Mouse (Mus musculus): ENCODE measurements at regions not wholly inside any gene's neighbourhood (a gene's known extent, or its start where the extent isn't known, plus 50 kb on each side); places are given as distances from the start of the nearest gene placed in this dataset.

GRCm38 (mm10) chr13:112075847-112076479 is 212.3 kb upstream of the Ankrd55 start:
- no peak for DNase-seq

- no peak for DNase-seq
Observed at GRCm38 (mm10) chr13:112078088-112078487, 210.2 kb upstream of the Ankrd55 start.

GRCm38 (mm10) chr13:112081935-112082334 is 206.3 kb upstream of the Ankrd55 start:
- no peak for DNase-seq

GRCm38 (mm10) chr13:112084484-112085278 is 203.6 kb upstream of the Ankrd55 start:
- no peak for DNase-seq

DNA sequence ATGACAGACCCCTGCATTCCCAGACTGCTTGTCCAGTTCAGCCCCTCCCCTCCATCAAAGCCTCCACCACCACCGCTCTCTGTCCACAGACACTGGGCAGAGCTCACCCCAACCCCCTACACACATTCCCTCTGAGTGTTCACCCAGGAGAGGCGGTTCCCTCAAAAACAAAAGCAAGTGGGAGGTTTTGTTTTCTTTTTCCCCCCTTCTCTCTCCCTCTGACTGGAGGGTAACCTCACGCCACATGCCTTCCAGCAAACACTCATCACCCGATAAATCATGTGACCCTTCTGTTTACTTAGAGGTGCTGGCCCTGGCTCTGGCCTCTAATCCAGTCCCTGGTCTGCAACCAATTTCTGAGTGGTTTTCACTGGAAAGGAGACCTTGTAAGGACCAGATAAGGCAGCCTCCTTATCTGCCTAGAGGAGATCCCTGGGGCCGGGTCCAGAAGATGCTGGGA is 199.9 kb upstream of the Ankrd55 start:
- peak; percentile 47 for DNase-seq

DNA sequence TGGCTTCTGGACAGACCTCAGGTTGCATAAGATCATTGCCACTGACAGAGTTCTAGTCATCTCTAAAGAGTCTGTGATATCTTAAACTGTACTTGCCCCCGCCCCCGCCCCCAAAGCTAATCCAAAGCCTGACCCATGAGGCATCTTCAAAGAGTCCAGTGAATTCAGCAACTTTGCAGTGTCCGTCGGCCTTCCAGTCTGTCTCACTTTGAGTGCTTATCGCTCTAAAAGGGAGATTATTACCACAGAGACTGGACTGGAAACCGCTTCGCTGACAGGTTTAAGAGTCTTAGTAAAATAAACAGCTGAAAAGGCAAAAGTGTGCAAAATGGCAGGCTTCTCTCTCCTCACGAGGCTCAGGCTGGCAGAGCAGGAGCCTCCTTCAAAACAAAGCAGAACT is 197.5 kb upstream of the Ankrd55 start:
- DNase-seq, result no peak

DNA sequence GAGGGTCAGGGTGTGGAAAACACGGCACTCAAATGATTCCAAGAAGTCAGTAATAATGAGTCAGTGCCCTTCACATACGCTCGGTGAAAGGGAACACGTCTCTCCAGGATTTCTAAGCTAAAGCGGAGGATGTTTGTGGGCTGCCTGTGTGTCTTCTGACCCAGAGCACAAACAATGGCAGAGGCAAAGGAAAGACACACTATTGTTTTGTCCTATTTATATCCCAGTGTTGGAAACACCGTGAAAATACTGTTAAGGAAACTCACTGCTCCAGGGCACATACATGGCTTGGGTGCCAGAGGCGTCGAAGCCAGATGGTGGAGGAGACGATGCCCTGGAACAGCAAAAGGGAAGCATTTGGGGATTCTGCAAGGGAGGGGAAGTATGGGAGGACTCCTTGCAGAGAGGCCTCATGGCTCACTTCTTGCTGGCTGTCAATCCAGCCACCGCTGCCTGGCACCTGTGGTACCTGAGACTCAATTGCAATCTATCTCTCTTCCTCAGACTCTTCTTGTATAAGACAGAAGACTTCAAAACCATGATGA is 192.6 kb upstream of the Ankrd55 start:
- DNase-seq, result no peak

GRCm38 (mm10) chr13:112099953-112100591 is 188.2 kb upstream of the Ankrd55 start:
- DNase-seq, result no peak

GRCm38 (mm10) chr13:112100592-112101420 is 187.4 kb upstream of the Ankrd55 start:
- peak; percentile 82 for DNase-seq

DNA sequence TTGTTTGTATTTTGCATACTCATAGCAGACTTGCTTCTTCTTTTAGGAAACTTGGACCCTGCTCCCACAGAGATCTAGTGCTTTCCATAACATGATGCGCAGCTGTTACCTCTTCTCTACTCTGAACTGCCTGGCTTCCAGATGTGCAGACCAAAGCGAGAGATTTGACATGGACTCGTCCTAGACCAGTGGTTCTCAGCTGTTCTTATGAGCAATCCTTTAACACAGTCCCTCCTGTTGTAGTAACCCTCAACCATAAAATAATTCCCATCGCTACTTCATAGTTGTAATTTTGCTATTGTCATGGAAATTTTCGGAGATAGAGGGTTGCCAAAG is 186.9 kb upstream of the Ankrd55 start:
- DNase-seq, result no peak

DNA sequence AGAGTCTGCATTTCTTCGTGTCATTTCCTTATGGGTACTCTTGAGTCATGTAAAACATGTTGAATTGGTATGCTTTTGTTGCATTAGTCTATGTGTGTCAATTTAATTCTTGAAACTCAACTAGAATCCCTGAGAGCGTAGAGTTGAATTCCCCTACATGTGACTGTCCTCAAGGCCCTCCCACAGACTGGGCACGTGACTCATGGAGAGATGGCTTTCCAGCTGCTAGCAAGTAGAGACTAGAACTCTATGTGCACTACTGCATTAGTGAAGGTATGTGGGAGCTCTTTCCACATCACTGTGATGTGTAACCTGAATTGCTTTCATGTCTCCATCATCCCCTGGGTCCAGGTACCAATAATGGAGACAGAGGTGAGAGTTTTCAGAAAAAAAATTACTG is 182.3 kb upstream of the Ankrd55 start:
- DNase-seq, result no peak

- no peak for DNase-seq
Observed at GRCm38 (mm10) chr13:112114741-112115201, 173.5 kb upstream of the Ankrd55 start.

DNA sequence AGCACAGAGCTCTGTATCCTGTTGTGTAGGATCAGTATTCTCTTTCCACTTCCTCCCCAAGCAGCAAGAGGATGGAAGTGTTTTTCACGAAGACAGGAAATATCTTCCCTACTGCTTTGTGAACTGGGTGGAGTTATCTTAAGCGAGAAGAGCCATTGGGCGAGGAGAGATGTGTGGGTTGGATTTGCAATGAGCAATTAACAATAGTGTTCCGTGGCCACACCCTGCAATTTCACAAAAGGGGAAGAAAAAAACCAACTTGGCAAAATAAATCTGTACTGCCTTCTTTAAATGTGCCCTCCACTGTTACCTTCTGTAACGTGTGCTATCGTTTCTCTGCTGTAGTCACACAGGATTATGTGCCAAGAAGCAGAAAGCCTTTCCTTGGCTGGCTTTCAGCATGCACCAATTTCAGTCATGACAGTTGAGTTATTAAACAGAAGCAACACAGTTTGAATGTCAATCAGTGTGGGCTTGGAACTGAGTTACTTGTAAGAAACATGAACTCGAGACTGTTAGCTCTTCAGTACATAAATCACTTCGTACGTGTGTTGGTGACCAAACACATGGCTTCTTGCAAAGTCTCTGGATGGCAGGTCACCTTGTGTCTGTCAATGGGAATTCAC is 172.0 kb upstream of the Ankrd55 start:
- no peak for DNase-seq

DNA sequence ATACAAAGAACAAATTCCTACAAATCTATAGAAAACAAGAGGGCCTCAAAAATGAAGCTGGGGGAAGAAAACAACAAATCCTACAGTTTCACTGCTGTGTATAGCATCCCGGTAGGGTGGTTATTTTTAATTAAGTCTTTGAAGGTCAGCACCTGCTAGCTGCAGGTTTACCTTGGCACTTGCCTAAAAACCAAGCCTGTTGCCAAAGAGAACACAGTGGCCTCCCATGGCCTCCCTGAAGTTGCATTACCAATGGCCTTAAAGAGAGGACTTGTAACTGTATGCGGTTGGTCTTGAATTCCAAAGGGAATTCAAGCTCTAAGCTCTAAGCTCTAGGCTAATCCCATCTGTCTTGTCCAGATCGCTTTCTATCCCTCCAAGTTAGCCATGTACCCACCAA is 169.7 kb upstream of the Ankrd55 start:
- no peak for DNase-seq

DNA sequence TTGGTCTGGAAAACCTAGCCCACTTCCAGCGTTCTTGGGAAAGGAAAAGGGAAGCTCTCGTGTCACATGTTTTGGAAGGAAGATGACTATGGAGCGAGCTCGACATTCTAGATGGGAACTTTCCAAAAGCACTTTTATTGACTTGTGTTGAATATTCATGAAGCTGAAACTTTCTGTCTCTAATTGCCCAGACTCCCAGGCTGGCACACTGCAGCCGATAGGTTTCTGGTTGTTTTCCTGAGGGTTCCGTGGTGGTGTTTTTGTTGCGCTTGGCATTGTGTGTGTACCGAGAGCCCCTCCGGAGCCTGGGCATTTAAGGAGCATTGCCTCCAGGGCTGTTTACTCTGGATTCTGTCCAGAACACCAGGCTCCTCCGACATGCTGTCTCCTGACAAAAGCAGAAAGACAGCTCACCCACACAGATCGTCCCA is 168.6 kb upstream of the Ankrd55 start:
- no peak for DNase-seq

- no peak for DNase-seq
Observed at GRCm38 (mm10) chr13:112120346-112120745, 167.9 kb upstream of the Ankrd55 start.

DNA sequence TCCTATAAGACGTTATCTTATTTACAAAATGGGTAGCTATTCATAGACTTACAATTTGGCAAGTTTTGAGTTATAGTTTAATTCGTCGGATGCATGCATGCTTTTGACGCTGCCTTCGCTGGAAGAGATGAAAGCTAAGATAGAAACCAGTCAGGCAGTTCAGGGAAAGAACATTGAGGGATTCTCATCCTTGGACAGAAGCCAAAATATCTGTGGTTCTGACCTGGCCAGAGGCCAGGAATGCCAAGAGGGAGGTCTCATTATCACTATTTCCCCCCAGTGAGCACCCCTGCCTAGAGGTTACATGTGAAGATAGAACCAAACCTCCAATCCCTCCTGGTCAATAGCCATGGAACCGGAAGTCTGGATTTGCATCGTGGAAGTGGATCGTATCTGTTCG is 167.1 kb upstream of the Ankrd55 start:
- no peak for DNase-seq

DNA sequence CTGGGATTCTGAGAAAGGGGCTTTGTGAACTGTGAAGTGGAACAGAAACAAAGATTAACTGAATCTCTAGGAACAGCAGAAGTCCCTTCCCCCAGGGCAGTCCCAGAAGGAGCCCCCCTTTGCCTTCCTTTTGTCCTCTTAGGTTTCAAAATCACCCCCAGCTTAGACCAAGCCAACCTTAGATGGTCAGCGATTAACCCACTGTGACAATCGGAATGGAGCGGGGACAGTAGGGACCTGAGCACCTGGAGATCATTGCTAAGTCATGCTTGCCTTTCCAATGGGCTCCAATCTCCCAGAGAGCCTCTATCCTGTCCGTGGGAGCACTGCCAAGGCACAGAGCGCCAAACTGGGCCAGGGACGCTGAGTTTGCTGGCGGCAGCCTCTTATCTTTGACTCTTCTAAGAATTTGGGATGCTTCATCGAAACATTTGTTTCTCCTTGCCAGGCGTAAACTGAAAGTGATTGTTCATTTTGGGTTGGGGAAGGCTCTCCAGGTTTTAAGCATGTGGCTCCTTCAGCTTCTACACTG is 165.3 kb upstream of the Ankrd55 start:
- DNase-seq, result no peak

DNA sequence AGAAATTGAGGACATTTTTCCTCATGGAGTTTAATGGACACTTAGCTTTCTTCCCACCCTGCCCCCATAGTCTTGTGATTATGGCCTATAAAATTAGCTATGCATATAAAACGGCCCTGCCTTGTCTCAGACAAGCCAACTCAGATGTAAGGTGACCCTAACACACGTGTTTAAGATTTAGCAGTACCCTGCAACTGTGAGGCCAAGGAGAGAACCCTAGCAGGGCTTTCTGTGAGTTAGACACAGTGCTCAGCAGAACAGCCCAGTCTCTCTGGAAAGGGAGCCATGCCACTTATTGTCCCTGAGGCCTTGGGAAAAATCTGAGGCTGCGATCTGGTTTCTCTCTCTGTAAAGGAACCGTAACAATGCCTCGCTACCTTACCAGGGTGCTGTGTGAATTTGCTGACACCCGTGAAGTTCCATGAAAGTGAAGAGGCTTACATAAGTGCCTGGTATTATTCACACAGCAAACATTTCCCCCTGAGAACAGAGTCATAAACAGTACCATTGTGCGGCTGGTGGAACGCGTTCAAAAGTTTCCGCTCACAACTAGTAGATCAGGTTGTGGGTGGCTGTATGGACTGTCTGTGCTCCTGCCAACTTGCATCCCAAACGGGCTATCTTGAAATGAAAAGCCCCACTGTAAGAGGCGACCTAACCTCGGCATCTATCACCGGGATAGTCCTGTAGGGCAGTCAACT is 162.3 kb upstream of the Ankrd55 start:
- no peak for DNase-seq

GRCm38 (mm10) chr13:112130220-112130619 is 158.0 kb upstream of the Ankrd55 start:
- DNase-seq, result no peak

GRCm38 (mm10) chr13:112130774-112131173 is 157.5 kb upstream of the Ankrd55 start:
- DNase-seq, result no peak

Measured in retina, postnatal 1 day (tissue).